Mouse (Mus musculus) limb, embryonic 14.5 days (tissue): Measurements from ENCODE around the gene Nectin1. TPM values are rescaled to one million over a fixed set of nuclear protein-coding genes. Genes with fewer than 3 reads are reported as not detected.

ENCODE experiments used
- ATAC-seq: fragments of 200-750 bp; cut with Nextera tagmentation; 2 replicates; pipeline ENCODE4 v1.8.0; 2017; ENCODE audit warnings: low read depth, moderate number of reproducible peaks, moderate TSS enrichment; ENCODE audit not compliant: low FRiP score
- DNase-seq: peaks from one replicate; pipeline ENCODE4 v3.0.0-alpha.2; 2015; ENCODE audit warnings: low spot score
- H3K27ac ChIP-seq: fragments of 300-500 bp; sonication (generic); replicated peaks from 2 replicates; pipeline ENCODE4 v1.5.1; 2014; ENCODE audit warnings: low read depth, mild to moderate bottlenecking, low read length, moderate library complexity, mixed read lengths
- H3K27me3 ChIP-seq: fragments of 300-500 bp; sonication (generic); 2 replicates; pipeline ENCODE4 v1.6.1; 2014; ENCODE audit warnings: low read length, mixed read lengths; ENCODE audit not compliant: control insufficient read depth, insufficient read depth
- H3K36me3 ChIP-seq: fragments of 300-500 bp; sonication (generic); 2 replicates; pipeline ENCODE4 v1.6.1; 2014; ENCODE audit warnings: mild to moderate bottlenecking, low read length, moderate library complexity, mixed read lengths; ENCODE audit not compliant: control insufficient read depth, insufficient read depth
- H3K4me1 ChIP-seq: fragments of 300-500 bp; sonication (generic); 2 replicates; pipeline ENCODE4 v1.6.1; 2014; ENCODE audit warnings: antibody characterized with exemption, low read length, mixed read lengths; ENCODE audit not compliant: control insufficient read depth, insufficient read depth
- H3K4me2 ChIP-seq: fragments of 300-500 bp; sonication (generic); replicated peaks from 2 replicates; pipeline ENCODE4 v1.6.1; 2014; ENCODE audit warnings: low read depth, mild to moderate bottlenecking, low read length, moderate library complexity; ENCODE audit not compliant: severe bottlenecking
- H3K4me3 ChIP-seq: fragments of 300-500 bp; sonication (generic); replicated peaks from 2 replicates; pipeline ENCODE4 v1.5.1; 2014; ENCODE audit warnings: low read length
- H3K9ac ChIP-seq: fragments of 300-500 bp; sonication (generic); 2 replicates; pipeline ENCODE4 v1.6.1; 2014; ENCODE audit warnings: mild to moderate bottlenecking, low read depth, low read length, moderate library complexity; ENCODE audit not compliant: severe bottlenecking
- H3K9me3 ChIP-seq: fragments of 300-500 bp; sonication (generic); 2 replicates; pipeline ENCODE4 v1.6.1; 2016; ENCODE audit warnings: low read length; ENCODE audit not compliant: control insufficient read depth
- POLR2A ChIP-seq: fragments of 200-500 bp; IDR thresholded peaks from 2 replicates; pipeline ENCODE4 v1.8.0; 2012; ENCODE audit warnings: inconsistent platforms, mild to moderate bottlenecking, moderate library complexity, borderline replicate concordance; ENCODE audit not compliant: insufficient read depth, insufficient read length; ENCODE audit errors: extremely low read depth
- whole genome bisulfite sequencing: fragments of 180-500 bp; shearing (Covaris S2); extraction: QIAGEN DNeasy Blood & Tissue Kit; methylation state at CpG from one replicate; pipeline ENCODE4 v1.1.7; 2014; 5-methylcytosine and 5-hydroxymethylcytosine counted together
- polyA plus RNA-seq, 2 experiments: library from polyadenylated mRNA; depleted of rRNA in 1 of 2; stranded (reverse) in 1 of 2; unstranded in 1 of 2; fragments of >200 nt; fragmentation: Nextera tagmentation in 1 of 2; extraction: Ambion mirVana in 1 of 2; gene quantifications; 2 replicates each; pipeline versions ENCODE4 v1.2.1 to v1.2.3; 2012 to 2014

Nectin1 gene
- polyA plus RNA-seq (2012; rRNA removed) (15.2 and 17.9 TPM in 2 replicates), polyA plus RNA-seq (2014; fragmentation: Nextera tagmentation; extraction: Ambion mirVana) (13.4 and 15.4 TPM in 2 replicates)

DNA sequence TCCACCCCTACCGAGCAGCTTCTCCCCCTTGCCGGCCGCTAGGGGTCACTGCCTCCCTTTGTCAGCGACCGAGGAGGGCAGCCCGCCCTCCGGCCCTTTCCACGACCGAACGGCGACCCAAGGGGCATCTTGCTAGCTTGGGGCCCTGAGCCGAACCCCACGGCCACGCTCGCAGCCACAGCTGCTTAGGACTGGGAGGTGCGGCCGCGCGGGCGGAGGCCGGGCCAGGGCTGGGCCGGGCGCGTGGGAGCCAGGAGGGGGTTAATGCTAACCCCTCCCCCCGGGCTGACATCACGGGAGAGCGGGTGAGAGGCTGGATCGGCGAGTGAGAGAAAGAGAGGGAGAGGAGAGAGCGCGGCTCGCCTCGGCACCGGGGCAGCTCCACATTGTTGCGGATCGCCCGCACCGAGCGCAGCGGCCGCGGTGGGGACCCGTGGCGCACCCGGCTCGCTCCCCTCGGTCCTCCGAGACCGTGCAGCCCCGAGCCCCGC, at the start of gene Nectin1:
TSS of gene Nectin1 (plus strand) at position 338 of the 491 bp plus-strand sequence.
- 2% methylated on average over 37 of the region's 51 CpGs for WGBS

DNA sequence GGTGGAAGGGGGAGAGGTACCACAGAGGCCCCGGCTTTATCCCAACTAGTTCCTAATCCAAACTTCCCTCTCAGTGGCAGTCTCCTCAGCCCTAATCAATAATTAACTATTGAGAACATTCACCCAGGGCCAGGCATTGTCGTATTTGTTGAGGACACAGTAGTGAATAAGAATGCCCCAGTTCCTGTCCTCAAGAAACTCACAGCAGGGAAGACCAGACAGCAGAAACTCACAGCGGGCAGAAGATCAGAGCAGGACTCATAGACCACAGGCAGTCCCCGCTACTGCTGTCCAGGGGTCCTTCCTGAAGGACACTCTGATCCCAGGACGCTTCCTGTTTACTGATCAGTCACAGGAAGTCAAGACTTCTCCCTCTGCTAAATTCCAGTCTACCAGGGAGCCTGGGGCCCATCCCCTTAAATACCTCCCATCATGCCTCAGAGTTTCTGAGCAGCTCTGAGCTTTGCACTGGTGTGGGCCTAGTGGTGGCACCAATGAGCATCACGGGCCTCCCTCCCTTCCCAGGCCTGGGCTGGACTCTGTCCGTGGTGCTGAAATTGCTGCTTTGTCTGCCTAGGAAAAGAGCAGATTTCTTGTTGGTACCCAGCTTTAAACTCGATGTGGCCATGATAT, 45.6 kb upstream of the Nectin1 start:
- no peak for TF ChIP-seq POLR2A
- Histone ChIP-seq H3K4me1 (no peaks in the 10 kb centered on the region), H3K4me3 (no peak overlapping the region), H3K27me3 (no peaks in the 10 kb centered on the region), H3K4me2 (no peak overlapping the region), H3K9ac (no peak overlapping the region), H3K9me3 (no peaks in the 10 kb centered on the region), H3K27ac (no peak overlapping the region), H3K36me3 (no peaks in the 10 kb centered on the region)
- 20% methylated on average over 8 of the region's 8 CpGs for WGBS
- DNase-seq (peak; percentile 91), ATAC-seq (peak; percentile 47; the same call in 1 of the 2 replicates)

More for the DNA sequence above, at the start of gene Nectin1:
- DNase-seq (peak; percentile 87), ATAC-seq (peak; percentile 93)
- H3K4me1 ChIP-seq: peaks cover 17% of the 10 kb centered on the region
- H3K27me3 ChIP-seq: 0 out of 2 replicates have a peak, but pooled peaks cover 7% of the 10 kb centered on the region
- H3K27ac ChIP-seq: peak within 1 kb of the TSS; percentile 93
- H3K4me3 ChIP-seq: peak within 1 kb of the TSS; percentile 93
- peak within 1 kb of the TSS; percentile 94 for H3K4me2 ChIP-seq
- TF ChIP-seq POLR2A: peak; percentile 80; the same call in 1 of the 2 replicates
- H3K9me3 ChIP-seq: no peaks in the 10 kb centered on the region
- peak within 1 kb of the TSS; percentile 88 for H3K9ac ChIP-seq
- no peaks in the 10 kb centered on the region for H3K36me3 ChIP-seq

DNA sequence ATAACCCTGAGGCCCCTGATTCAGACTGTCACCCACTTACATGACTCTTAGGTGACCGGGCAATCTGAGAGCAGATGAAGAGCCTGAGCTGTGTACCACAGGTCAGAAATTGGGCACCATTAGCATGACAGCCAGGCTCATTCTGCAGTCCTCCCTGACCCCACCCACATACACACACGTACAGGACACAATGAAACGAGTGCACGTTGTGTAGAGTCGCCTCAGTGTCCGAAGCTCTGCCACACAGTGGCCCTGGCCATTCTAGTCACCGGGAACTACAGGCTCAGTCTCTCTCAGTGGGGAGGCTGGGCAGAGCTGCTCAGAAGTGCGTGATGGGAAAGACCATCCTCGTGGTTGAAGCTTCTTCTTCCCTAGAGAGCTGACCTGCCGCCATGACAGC, 44.9 kb upstream of the Nectin1 start:
- ATAC-seq (no peak), DNase-seq (no peak)
- H3K4me1 ChIP-seq: no peaks in the 10 kb centered on the region
- H3K4me2 ChIP-seq: no peak overlapping the region
- H3K36me3 ChIP-seq: no peaks in the 10 kb centered on the region
- no peak for TF ChIP-seq POLR2A
- 85% methylated on average over 10 of the region's 10 CpGs for WGBS
- H3K4me3 ChIP-seq: no peak overlapping the region
- H3K9me3 ChIP-seq: no peaks in the 10 kb centered on the region
- no peak overlapping the region for H3K27ac ChIP-seq
- no peaks in the 10 kb centered on the region for H3K27me3 ChIP-seq
- no peak overlapping the region for H3K9ac ChIP-seq

DNA sequence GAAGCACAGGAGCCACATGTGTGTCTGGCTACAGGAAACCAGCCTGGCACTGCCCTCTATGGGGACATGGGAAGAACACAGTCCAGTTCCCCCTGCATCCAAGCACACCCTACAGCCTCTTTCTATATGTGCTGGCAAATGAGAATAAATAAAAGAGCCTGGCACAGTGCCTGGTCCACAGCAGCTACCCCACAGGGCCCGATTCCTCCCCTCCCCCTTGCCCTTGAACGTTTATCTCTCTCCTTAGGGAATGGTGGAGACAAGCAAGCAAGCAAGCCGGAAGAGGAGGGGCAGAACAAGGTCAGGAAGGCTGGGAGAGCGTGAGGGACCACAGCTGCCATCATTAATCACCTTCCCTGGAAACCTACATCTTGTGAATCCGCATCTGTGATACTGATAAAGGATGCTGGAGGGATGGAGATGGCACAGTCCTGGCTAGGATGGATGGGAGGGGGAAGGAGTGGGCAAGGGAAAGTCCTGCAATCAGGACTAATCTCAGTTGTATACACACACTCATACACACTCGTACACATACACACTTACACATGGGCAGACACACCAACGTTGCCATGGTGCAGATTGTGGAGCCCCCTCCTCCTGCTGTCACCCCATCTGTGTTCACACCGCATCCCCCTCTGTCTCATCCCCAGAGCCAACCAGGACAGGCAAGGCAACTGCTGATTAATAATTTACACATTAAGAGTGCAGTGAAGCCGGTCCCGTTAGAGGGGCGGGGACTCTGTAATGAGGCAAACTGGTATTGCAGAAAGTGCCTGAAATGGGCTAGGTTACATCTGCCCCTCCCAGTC, 44.2 kb upstream of the Nectin1 start:
- H3K4me2 ChIP-seq: no peak overlapping the region
- no peak overlapping the region for H3K9ac ChIP-seq
- H3K4me3 ChIP-seq: no peak overlapping the region
- no peaks in the 10 kb centered on the region for H3K9me3 ChIP-seq
- ATAC-seq (no peak), DNase-seq (no peak)
- no peaks in the 10 kb centered on the region for H3K36me3 ChIP-seq
- no peaks in the 10 kb centered on the region for H3K27me3 ChIP-seq
- H3K4me1 ChIP-seq: no peaks in the 10 kb centered on the region
- H3K27ac ChIP-seq: no peak overlapping the region
- no peak for TF ChIP-seq POLR2A
- 76% methylated on average over 11 of the region's 11 CpGs for WGBS

DNA sequence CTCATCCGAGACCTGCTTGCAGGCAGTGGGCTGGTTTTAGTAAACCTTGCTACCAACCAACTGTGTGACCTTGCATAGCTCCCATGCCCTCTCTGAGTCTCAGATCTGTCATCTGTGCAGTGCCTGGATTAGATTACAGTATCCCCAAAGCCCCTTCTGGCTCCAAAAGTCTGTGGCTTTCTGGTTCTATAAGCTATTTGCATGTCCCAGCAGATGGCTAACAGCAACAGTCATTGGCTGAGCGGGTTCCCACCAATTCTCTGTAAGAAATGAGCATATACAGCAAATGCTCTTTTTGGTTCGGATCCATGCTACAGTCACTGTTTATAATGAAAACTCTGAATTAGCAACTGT, 43.6 kb upstream of the Nectin1 start:
- Histone ChIP-seq H3K9me3 (no peaks in the 10 kb centered on the region), H3K4me3 (no peak overlapping the region), H3K36me3 (no peaks in the 10 kb centered on the region), H3K9ac (no peak overlapping the region), H3K27ac (no peak overlapping the region), H3K4me2 (no peak overlapping the region), H3K4me1 (no peaks in the 10 kb centered on the region), H3K27me3 (no peaks in the 10 kb centered on the region)
- WGBS: 62% methylated on average over 3 of the region's 3 CpGs
- TF ChIP-seq POLR2A: no peak
- no peak for ATAC-seq
- no peak for DNase-seq
